Mouse (Mus musculus) ES-E14 (cell line): ENCODE measurements around the gene Rec8.

ENCODE experiments used
- CHD2 ChIP-seq: IDR thresholded peaks from 2 replicates; pipeline ENCODE4 v1.6.1; 2014; ENCODE audit warnings: mild to moderate bottlenecking, low read depth, low read length, inconsistent platforms
- HCFC1 ChIP-seq: IDR thresholded peaks from 2 replicates; pipeline ENCODE4 v1.6.1; 2012; ENCODE audit warnings: low read length, inconsistent platforms, borderline replicate concordance; ENCODE audit not compliant: insufficient read depth
- MAFK ChIP-seq: IDR thresholded peaks from 2 replicates; pipeline ENCODE4 v1.6.1; 2014; ENCODE audit warnings: mild to moderate bottlenecking, low read depth, low read length, inconsistent platforms; ENCODE audit not compliant: insufficient read depth
- ZNF384 ChIP-seq: IDR thresholded peaks from 2 replicates; pipeline ENCODE4 v1.6.1; 2012; ENCODE audit warnings: low read depth, low read length, inconsistent platforms

DNA sequence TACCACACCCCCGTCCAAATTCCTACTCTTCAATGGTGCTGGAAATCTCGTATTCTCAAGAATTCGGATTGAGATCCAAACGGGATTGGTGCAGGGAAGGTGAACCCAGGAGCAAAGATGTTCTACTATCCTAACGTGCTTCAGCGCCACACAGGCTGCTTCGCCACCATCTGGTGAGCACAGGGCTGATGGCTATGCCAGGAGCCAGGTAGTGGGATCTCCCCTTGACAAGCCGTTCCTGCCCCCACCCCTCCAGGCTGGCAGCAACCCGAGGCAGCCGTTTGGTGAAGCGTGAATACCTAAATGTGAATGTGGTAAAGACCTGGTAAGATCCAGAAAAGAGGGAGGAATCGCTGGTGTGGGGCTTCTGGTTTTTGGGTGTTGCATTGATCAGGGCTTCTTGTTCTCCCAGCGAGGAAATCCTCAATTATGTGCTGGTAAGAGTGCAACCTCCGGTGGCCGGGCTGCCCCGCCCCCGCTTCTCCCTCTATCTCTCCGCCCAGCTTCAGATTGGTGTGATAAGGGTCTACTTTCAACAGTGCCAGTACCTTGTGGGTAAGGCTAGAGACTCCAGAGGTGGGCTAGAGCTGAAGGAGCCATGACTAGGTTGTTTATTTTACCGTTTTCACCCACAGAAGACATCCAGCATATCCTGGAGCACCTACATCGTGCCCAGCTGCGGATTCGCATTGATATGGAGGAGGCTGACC is 804 bp downstream of the Rec8 start:
- TF ChIP-seq MAFK, result no peak
- no peak for TF ChIP-seq CHD2
- no peak for TF ChIP-seq ZNF384
- no peak for TF ChIP-seq HCFC1
